Mouse (Mus musculus) cerebellum, postnatal 25 days (tissue): ENCODE measurements around the gene Igsf6.
"Not testable (repeated sequence)": the region's sequence is repeated elsewhere in the genome, so short reads cannot be mapped to it uniquely, and the experiment has no call there.

ENCODE experiments used
- DNase-seq, 2 experiments: peaks; one replicate each; pipeline ENCODE4 v3.0.0; 2021; ENCODE audit warnings: mixed read lengths in 2 of 2

Igsf6 gene

DNA sequence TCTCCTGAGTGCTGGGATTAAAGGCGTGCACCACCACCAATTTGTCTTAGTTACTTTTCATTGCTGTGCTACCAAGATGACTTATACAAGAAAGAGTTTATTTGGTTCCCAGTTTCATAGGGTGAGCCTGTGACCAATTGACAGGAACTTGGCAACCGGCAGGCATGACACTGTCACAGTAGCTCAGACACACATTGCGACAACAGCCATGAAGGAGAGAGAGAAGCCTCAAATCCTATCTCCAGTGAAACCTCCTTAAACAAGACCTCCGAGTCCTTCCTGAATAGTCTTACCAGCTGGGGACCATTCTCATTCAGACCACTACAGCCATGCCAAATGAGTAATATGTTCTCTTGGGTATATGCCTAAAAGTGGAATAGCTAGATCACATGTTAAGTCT lies 21.3 kb downstream of the Igsf6 start:
- no peak for DNase-seq

DNA sequence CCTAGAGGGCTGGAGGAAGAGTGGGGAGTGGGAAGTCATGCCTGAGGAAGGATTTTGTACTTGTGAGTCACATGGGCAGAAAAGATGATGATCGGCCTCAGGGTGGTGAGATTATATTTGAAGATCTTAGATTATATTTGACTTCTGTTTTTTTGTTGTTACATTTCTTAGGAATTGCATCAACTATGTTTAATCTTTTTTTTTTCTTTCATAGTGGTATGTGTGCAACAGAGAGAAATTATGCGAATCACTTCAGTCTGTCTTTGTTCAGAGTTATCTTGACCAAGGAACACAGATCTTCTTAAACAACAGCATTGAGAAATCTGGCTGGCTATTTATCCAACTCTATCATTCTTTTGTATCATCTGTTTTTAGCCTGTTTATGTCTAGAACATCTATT lies 26.7 kb downstream of the Igsf6 start:
- DNase-seq: no peak

DNA sequence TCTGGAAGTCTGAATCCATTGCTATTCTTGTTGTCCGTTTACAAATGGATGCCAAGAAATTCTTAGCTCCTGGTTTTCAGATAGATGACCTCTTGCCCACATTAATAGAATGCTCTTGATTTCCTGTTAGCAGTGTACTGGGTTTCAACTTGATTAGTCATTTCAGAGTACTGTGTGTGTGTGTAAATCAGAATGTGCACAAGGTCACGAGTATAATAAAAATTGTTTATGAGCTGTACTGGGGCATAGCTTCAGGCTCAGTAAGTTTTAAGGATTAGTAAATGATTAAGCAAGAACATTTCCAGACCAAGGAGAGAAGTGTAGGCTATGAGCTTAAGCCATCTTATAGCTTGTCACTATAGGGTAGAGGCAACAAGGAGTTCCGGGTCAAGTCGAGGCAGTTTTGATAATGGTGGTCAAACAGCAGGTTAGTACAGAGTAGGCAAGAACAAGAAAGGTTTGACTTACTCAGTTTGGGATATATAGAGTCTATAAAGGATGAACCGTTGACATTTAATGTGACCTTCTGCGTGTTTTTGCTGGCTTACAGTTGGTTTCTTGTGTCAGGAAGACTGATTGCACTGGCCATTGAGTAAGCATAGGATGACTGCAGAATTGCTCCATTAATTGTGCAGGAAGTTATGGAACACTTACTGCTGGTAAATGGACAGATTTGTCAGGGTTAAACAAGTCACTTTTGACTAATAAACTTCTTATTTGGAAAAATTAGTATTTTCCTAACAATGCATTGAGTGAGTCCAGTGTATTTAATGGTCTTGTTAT lies 28.5 kb downstream of the Igsf6 start:
- DNase-seq: no peak

DNA sequence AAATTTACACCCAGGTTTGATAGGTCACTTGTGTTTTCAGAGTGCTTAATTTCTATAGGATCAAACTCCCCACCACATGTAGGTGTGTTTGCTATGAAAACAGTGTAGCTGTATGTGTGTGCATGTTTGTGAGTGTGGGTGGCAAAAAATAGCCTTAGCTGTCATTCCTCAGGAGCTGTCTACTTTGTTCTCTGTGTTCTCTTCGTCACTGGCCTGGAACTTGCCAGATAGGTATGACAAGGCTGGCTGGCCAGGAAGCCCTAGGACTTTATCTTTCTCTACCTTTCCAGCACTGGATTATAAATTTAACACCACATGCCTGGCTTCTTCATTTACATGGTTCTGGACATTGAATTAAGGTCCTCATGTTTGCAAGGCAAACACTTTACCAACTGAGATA lies 30.1 kb downstream of the Igsf6 start:
- no peak for DNase-seq

DNA sequence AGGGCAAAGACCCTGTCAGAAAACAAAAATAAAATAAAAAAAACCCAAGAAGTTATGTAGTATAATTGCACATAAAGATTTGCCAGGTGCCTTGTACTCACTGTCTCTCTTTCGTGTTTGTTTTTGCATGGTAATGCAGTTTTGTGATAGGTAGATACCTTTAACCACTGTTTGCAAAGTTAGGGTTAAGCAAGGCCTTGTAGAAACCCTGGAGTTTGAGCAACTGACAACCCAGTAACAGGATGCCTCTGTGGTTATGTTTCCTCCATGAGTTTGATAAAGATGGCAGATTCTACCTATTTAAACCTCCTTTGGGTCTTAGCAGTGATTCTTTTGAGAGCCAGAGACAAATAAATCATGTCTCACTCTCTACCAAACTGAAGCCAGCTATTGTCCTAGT lies 30.9 kb downstream of the Igsf6 start:
- no peak for DNase-seq

DNA sequence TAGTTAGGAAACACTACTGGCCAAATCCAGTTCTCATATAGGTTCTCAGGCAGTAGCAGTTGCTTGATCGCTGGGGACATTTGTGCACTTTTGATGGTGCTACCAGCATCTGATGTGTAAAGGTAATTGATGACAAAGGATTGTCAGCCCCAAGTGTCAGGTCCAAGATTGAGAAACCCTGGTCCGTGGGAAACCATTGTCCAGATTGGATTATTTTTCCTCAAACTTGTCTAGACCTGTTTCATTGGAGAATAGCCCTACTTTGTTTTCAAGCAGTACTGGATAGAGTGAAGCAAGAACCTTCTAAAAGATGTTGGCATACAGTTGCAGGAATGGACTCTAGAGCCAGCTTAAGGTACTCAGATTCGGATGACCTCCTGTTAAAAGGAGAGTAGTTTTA lies 31.4 kb downstream of the Igsf6 start:
- DNase-seq: no peak

DNA sequence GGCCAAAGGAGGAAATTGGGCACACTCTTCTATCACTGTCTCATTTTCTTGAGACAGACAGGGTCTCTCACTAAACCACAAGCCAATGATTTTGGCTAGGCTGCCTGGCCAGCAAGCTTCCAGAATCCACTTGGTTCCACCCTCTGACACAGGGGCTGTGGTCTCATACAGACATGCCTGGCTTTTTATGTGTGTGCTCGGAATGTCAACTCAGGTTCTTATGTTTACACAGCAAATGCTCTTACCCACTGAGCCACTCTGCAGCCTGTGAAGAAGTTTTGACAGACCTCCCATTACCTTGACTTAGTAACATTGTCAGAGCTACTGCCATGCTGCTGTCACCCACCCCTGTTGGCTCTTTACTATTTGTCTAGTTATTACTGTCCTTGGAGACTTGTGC lies 32.4 kb downstream of the Igsf6 start:
- no peak for DNase-seq

DNA sequence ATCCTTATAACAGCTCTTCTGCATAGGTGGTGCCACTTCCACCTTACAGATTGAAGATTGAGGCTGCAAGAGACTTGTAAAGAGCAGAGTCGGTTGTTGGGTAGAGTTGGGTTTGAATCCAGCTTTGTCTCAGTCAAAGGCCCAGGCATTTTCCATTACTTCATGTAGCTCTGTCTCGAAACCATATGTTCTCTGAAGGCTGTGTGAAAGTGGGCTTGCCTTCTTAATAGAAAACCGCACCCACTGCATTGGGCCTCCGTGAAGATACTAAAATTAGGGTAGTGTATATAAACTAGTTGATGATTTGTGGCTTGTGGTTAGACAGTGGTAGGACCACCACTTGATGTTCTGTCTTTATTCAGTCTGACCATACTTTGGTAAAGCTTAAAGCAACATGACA lies 33.8 kb downstream of the Igsf6 start:
- DNase-seq: no peak

DNA sequence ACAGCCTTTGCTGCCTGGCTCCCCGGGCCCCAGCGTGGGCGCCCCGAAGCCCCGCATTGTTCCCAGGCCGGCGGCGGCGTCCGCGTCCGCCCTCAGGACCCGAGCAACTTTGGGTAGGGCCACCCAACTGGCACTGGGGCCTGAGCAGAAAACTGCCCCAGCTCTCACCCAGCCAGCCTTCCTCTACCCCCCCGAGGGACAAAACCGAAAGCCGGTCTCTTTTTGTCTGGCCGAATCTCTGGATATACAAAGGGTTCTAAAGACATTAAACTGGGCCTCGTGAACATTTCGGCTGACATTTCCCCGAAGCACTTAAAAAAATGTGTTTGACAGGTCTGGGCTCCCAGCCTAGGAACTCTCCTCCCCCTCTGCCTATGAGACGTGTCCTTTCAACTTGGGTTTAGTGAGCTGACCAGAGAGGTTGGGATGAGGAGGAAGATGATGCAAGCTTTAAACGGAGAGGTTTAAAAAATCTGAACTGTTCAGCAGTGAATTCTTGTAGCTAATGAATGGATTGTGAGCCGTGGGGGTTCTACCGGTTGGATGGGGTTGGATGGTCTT lies 39.1 kb downstream of the Igsf6 start:
- no peak for DNase-seq

DNA sequence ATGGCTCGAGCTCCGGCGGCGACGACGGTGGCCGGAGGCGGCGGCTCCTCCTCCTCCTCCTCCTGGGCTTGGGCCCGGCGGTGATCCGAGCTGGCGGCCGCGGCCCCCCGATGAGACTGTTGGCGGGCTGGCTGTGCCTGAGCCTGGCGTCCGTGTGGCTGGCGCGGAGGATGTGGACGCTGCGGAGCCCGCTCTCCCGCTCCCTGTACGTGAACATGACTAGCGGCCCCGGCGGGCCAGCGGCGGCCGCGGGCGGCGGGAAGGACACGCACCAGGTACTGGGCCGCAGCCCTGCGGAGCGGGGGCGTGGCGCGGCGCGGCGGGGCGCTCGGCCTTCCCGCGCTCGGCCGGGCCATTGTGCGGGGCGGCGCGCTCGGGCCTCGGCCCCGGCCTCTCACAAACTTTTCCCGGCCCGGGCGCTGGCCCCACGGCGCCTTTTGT lies 39.7 kb downstream of the Igsf6 start:
- peak in 1 of 2 experiments; percentile 85 for DNase-seq

DNA sequence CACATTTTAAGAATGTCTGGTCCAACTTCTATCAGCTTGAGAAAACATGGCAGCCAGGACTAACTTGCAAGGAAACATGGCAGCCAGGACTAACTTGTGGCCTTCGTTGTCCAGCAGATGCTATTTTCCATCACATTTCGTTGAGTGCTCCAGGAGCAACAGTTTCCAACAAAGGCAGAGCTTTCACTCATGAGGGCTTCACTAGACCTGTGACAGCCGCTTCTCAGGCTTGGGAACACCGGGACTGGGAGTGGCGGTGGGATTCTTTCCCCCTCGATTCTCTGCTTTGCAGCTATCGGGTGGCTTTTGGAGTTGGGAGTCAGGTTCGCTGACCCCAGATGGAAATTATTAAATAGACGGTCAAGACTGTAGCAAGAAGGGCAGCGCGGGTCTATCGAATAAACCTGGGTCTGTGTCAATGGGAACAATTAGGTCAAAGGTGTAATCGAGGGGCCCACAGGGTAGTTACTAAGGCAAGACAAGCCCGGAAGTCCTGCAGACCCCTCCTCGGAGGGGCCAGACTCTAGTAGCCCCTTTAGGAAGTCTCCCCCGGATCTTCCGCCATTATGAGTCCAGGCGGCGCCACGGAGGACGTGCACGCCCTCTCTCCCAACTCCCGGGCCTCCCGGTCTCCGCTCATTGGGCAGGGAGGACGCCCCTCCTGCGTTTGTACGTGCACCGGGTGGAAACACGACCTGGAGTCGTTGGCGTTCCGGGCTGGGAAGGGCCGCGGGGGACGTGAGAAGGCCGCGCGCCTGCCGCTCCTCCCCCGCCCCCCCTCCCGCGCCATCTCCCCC lies 40.3 kb downstream of the Igsf6 start, which contains the start of gene Mettl9:
Gene Mettl9 (plus strand): TSS at position 590 of the 797 bp plus-strand sequence.
- peak; percentile 96 to 97 for DNase-seq

DNA sequence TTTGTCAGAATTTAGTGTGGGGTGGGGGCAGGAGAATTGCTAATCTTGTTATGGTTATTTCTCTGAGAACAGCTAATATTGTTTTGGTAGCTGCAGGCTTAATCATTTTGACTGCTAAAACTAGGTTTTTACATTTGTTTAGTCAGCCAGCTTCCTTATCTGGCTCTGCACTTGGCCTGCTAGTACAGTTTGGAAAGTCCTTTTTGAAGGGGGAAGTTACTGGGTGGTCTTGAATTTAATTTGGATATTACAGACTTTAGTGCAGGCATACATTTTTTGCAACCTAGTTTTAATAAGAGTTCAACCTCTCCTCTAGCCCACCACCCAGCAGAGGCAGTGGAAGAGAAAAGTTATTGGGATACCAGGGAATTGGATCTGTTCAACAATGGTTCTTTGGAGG lies 44.4 kb downstream of the Igsf6 start:
- not testable (repeated sequence) for DNase-seq

DNA sequence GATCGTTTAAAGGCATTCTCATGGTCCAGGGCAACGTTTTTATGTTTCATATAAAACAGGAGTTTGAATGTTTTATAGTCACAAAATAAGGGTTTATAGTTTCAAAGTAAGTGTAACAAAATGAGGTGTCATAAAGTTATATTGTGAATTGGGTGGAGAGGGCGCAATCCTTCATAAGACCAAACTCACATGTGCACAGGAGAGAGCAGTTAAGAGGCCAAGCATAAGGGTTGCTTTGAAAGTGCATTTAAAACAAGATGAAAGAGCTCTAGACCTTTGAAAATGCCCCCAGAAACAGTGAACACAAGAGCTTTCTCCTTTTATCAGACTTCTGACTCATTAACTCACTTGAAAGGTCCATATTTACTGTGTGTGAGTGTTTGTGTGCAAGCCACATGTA lies 48.1 kb downstream of the Igsf6 start:
- no peak for DNase-seq

DNA sequence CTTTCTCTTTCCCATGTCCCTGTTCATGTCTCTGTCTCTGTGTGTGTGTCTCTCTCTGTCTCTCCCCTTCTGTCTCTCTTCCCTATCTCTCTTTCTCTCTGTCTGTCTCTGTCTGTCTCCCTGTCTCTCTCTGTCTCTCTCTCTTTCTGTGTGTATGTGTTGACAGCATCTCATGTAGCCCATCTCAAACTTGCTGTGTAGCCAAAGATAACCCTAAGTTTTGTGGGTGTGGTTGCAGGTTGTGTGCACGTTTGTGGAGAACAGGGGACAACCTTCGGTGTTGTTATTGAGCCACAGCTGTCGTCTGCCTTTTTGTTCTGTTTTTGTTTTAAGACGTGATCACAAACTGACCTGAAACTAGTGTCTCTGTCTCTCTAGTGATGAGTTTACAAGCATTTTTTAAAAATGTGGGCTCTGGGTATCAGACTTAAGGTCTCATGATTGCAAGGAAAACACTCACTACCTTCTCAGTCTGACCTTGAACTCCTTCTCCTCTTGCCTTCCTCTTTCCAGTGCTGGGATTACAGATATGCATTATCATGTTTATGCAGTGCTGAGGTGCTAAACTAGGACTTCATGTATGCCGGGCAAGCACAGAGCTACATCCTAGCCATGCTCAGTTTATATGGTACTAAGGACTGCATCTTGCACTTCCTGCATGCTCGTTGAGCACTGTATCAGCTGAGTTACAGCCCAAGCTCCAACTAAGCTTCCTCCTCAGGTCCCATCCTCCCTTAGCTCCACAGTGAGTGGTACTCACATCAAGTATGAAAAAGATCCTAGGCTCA lies 49.0 kb downstream of the Igsf6 start:
- DNase-seq: no peak

DNA sequence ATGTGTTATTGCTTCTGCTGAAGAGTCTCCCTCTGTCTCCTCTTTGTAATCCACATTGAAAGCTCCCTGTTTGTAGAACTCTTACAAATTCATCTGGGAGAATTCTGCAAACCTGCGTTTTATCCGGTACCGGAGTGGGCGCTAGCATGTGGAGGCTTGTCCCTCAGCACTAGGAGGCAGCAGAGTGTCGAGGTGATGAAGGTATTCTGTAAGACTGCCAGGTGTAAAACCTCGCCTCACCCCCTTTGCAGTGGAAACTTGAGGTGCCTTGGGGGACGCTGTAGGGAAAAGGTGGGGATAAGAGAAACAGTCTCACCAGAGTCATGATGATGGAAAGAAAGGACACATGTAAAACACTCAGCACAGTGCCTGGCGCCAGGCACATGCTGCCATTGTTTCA lies 54.1 kb downstream of the Igsf6 start:
- no peak for DNase-seq

DNA sequence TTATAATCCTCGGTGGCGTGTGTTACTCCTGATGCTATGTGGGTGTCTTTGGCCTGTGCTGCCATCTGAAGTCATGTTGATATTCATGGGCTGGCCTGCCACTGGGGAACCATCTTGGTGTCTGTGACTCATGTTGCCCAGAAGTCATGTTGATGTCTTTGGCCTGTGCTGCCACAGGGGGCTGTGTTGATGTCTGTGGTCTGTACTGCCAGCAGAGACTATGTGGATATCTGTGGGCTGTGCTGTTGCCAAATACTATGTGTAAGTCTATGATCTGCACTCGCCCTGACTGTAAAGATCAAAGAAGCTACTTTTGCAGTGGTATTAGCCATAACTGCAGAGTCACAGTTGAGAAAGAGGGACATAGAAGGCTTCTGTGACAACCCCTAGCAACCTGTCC lies 55.6 kb downstream of the Igsf6 start:
- DNase-seq: no peak

DNA sequence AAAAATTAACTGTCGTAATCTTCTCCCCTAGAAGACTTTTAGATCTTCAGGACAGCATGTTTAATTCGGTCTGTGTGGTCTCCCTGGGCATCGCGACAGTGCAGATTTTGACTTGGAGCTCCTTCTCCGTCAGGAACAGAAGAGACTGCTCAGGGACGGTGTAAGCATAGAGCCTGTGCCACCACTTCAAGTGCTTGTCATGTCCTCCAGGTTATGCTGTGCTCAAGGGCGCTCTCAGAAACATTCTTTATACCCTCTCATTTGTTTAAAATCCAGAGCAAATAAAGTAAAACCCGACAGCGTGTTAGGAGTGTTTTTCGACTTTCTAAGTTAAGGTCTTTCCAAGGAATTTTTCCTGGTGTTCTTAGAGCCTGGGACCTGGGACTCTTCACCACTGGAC lies 59.9 kb downstream of the Igsf6 start:
- DNase-seq: no peak
